Mouse (Mus musculus): ENCODE data around the gene Tdpoz2. TPM values are rescaled to one million over a fixed set of nuclear protein-coding genes. Genes with fewer than 3 reads are reported as not detected.
A peak's percentile ranks its signal among the peaks of the same experiment; 100 is the strongest.
"Not testable (repeated sequence)": the region's sequence is repeated elsewhere in the genome, so short reads cannot be mapped to it uniquely, and the experiment has no call there.

Tdpoz2 gene
- not detected in 2 replicates for polyA plus RNA-seq (2014; fragmentation: Nextera tagmentation; extraction: Ambion mirVana)

GRCm38 (mm10) chr3:93652586-93652985 is at the start of gene Tdpoz2:
Tdpoz2 (minus strand) TSS chr3:93652686.
- no peaks in the 10 kb centered on the region for H3K9me3 ChIP-seq (ENCODE audit: control insufficient read depth, low read length)
- no peaks in the 10 kb centered on the region for H3K36me3 ChIP-seq (ENCODE audit: control insufficient read depth, insufficient read depth, low read length)
- ATAC-seq (ENCODE audit: low read depth) (no peak), DNase-seq (ENCODE audit: low spot score) (no peak)
- no peak within 1 kb of the TSS for H3K9ac ChIP-seq (ENCODE audit: low read depth, low read length)
- no peak within 1 kb of the TSS for H3K4me3 ChIP-seq (ENCODE audit: low read depth, low read length)
- 73% methylated on average over 3 of the region's 3 CpGs for WGBS
- no peaks in the 10 kb centered on the region for H3K27me3 ChIP-seq (replicated peaks; ENCODE audit: control insufficient read depth, insufficient read depth, low read length)
- H3K4me1 ChIP-seq (ENCODE audit: control insufficient read depth, insufficient read depth, low read length) = no peaks in the 10 kb centered on the region
- no peak within 1 kb of the TSS for H3K27ac ChIP-seq (replicated peaks; ENCODE audit: low read depth, low read length)
- no peak within 1 kb of the TSS for H3K4me2 ChIP-seq (ENCODE audit: low read depth, low read length)

- not testable (repeated sequence) for H3K4me3 ChIP-seq (ENCODE audit: low read depth, low read length); H3K27me3 ChIP-seq (replicated peaks; ENCODE audit: control insufficient read depth, insufficient read depth, low read length); H3K9me3 ChIP-seq (ENCODE audit: control insufficient read depth, low read length); H3K27ac ChIP-seq (replicated peaks; ENCODE audit: low read depth, low read length); H3K36me3 ChIP-seq (ENCODE audit: control insufficient read depth, insufficient read depth, low read length); ATAC-seq (ENCODE audit: low read depth); DNase-seq (ENCODE audit: low spot score); H3K4me1 ChIP-seq (ENCODE audit: control insufficient read depth, insufficient read depth, low read length); H3K4me2 ChIP-seq (ENCODE audit: low read depth, low read length); H3K9ac ChIP-seq (ENCODE audit: low read depth, low read length)
- WGBS = 67% methylated on average over 1 of the region's 2 CpGs
These were observed 40.5 kb upstream of the Tdpoz2 start, which contains the start of gene Gm37596 for GRCm38 (mm10) chr3:93692970-93693369. Gm37596 (minus strand) TSS chr3:93693070.

- H3K9ac ChIP-seq (ENCODE audit: low read depth, low read length); H3K27me3 ChIP-seq (replicated peaks; ENCODE audit: control insufficient read depth, insufficient read depth, low read length); H3K9me3 ChIP-seq (ENCODE audit: control insufficient read depth, low read length); H3K27ac ChIP-seq (replicated peaks; ENCODE audit: low read depth, low read length); ATAC-seq (ENCODE audit: low read depth); DNase-seq (ENCODE audit: low spot score); H3K36me3 ChIP-seq (ENCODE audit: control insufficient read depth, insufficient read depth, low read length); H3K4me3 ChIP-seq (ENCODE audit: low read depth, low read length); H3K4me1 ChIP-seq (ENCODE audit: control insufficient read depth, insufficient read depth, low read length); H3K4me2 ChIP-seq (ENCODE audit: low read depth, low read length): not testable (repeated sequence)
- WGBS = 89% methylated on average over 2 of the region's 4 CpGs
These were observed 23.7 kb upstream of the Tdpoz2 start, which contains the start of gene Tdpoz1 for GRCm38 (mm10) chr3:93676210-93676609. Tdpoz1 (minus strand) TSS chr3:93676310.

- not testable (repeated sequence) for DNase-seq (ENCODE audit: low spot score); ATAC-seq (ENCODE audit: low read depth); H3K4me2 ChIP-seq (ENCODE audit: low read depth, low read length); H3K36me3 ChIP-seq (ENCODE audit: control insufficient read depth, insufficient read depth, low read length); H3K4me1 ChIP-seq (ENCODE audit: control insufficient read depth, insufficient read depth, low read length); H3K9ac ChIP-seq (ENCODE audit: low read depth, low read length); H3K27ac ChIP-seq (replicated peaks; ENCODE audit: low read depth, low read length); H3K27me3 ChIP-seq (replicated peaks; ENCODE audit: control insufficient read depth, insufficient read depth, low read length); H3K4me3 ChIP-seq (ENCODE audit: low read depth, low read length); H3K9me3 ChIP-seq (ENCODE audit: control insufficient read depth, low read length)
- 76% methylated on average over 4 of the region's 6 CpGs for WGBS
These were observed 18.5 kb upstream of the Tdpoz2 start for GRCm38 (mm10) chr3:93670805-93671503.

GRCm38 (mm10) chr3:93654260-93654659 is 1.8 kb upstream of the Tdpoz2 start:
- Histone ChIP-seq H3K27me3 (replicated peaks; ENCODE audit: control insufficient read depth, insufficient read depth, low read length) (no peaks in the 10 kb centered on the region), H3K4me3 (ENCODE audit: low read depth, low read length) (no peak overlapping the region), H3K36me3 (ENCODE audit: control insufficient read depth, insufficient read depth, low read length) (no peaks in the 10 kb centered on the region), H3K27ac (replicated peaks; ENCODE audit: low read depth, low read length) (no peak overlapping the region), H3K9ac (ENCODE audit: low read depth, low read length) (no peak overlapping the region), H3K9me3 (ENCODE audit: control insufficient read depth, low read length) (no peaks in the 10 kb centered on the region), H3K4me1 (ENCODE audit: control insufficient read depth, insufficient read depth, low read length) (no peaks in the 10 kb centered on the region), H3K4me2 (ENCODE audit: low read depth, low read length) (no peak overlapping the region)
- ATAC-seq (ENCODE audit: low read depth) = no peak
- WGBS = 68% methylated on average over 1 of the region's 1 CpGs
- DNase-seq (ENCODE audit: low spot score) = no peak

- H3K4me1 ChIP-seq (ENCODE audit: control insufficient read depth, insufficient read depth, low read length); H3K4me3 ChIP-seq (ENCODE audit: low read depth, low read length); H3K27ac ChIP-seq (replicated peaks; ENCODE audit: low read depth, low read length); H3K9me3 ChIP-seq (ENCODE audit: control insufficient read depth, low read length); H3K36me3 ChIP-seq (ENCODE audit: control insufficient read depth, insufficient read depth, low read length); H3K27me3 ChIP-seq (replicated peaks; ENCODE audit: control insufficient read depth, insufficient read depth, low read length); ATAC-seq (ENCODE audit: low read depth); DNase-seq (ENCODE audit: low spot score); H3K4me2 ChIP-seq (ENCODE audit: low read depth, low read length); H3K9ac ChIP-seq (ENCODE audit: low read depth, low read length): not testable (repeated sequence)
- 81% methylated on average over 4 of the region's 4 CpGs for WGBS
These were observed 21.4 kb downstream of the Tdpoz2 start for GRCm38 (mm10) chr3:93630917-93631714.

GRCm38 (mm10) chr3:93608970-93609369 is 43.5 kb downstream of the Tdpoz2 start:
- H3K4me1 ChIP-seq (ENCODE audit: control insufficient read depth, insufficient read depth, low read length); H3K4me3 ChIP-seq (ENCODE audit: low read depth, low read length); H3K27ac ChIP-seq (replicated peaks; ENCODE audit: low read depth, low read length); H3K36me3 ChIP-seq (ENCODE audit: control insufficient read depth, insufficient read depth, low read length); H3K9me3 ChIP-seq (ENCODE audit: control insufficient read depth, low read length); H3K27me3 ChIP-seq (replicated peaks; ENCODE audit: control insufficient read depth, insufficient read depth, low read length); H3K9ac ChIP-seq (ENCODE audit: low read depth, low read length); H3K4me2 ChIP-seq (ENCODE audit: low read depth, low read length): not testable (repeated sequence)
- ATAC-seq (ENCODE audit: low read depth) = peak; percentile 81; the same call in 1 of the 2 replicates
- DNase-seq (ENCODE audit: low spot score) = peak; percentile 50

GRCm38 (mm10) chr3:93601903-93602302 is 50.6 kb downstream of the Tdpoz2 start:
- ATAC-seq (ENCODE audit: low read depth) = no peak
- peaks cover 9% of the 10 kb centered on the region; the same call in 1 of the 2 replicates for H3K4me1 ChIP-seq (ENCODE audit: control insufficient read depth, insufficient read depth, low read length)
- DNase-seq (ENCODE audit: low spot score) = no peak
- no peaks in the 10 kb centered on the region for H3K9me3 ChIP-seq (ENCODE audit: control insufficient read depth, low read length)
- H3K9ac ChIP-seq (ENCODE audit: low read depth, low read length) = no peak overlapping the region
- no peak overlapping the region for H3K4me3 ChIP-seq (ENCODE audit: low read depth, low read length)
- no peak overlapping the region for H3K4me2 ChIP-seq (ENCODE audit: low read depth, low read length)
- no peaks in the 10 kb centered on the region for H3K27me3 ChIP-seq (replicated peaks; ENCODE audit: control insufficient read depth, insufficient read depth, low read length)
- H3K36me3 ChIP-seq (ENCODE audit: control insufficient read depth, insufficient read depth, low read length) = no peaks in the 10 kb centered on the region
- no peak overlapping the region for H3K27ac ChIP-seq (replicated peaks; ENCODE audit: low read depth, low read length)
- WGBS = 68% methylated on average over 1 of the region's 1 CpGs
